Mouse (Mus musculus) lung, postnatal 0 days (tissue): Measurements from ENCODE around the gene Pfas.

Source experiments
- CTCF ChIP-seq: IDR thresholded peaks from 2 replicates; pipeline ENCODE4 v1.5.1; 2016; ENCODE audit warnings: antibody characterized with exemption, mild to moderate bottlenecking
- EP300 ChIP-seq: IDR thresholded peaks from 2 replicates; pipeline ENCODE4 v1.6.1; 2016; ENCODE audit warnings: antibody characterized with exemption, mild to moderate bottlenecking, control low read depth

DNA sequence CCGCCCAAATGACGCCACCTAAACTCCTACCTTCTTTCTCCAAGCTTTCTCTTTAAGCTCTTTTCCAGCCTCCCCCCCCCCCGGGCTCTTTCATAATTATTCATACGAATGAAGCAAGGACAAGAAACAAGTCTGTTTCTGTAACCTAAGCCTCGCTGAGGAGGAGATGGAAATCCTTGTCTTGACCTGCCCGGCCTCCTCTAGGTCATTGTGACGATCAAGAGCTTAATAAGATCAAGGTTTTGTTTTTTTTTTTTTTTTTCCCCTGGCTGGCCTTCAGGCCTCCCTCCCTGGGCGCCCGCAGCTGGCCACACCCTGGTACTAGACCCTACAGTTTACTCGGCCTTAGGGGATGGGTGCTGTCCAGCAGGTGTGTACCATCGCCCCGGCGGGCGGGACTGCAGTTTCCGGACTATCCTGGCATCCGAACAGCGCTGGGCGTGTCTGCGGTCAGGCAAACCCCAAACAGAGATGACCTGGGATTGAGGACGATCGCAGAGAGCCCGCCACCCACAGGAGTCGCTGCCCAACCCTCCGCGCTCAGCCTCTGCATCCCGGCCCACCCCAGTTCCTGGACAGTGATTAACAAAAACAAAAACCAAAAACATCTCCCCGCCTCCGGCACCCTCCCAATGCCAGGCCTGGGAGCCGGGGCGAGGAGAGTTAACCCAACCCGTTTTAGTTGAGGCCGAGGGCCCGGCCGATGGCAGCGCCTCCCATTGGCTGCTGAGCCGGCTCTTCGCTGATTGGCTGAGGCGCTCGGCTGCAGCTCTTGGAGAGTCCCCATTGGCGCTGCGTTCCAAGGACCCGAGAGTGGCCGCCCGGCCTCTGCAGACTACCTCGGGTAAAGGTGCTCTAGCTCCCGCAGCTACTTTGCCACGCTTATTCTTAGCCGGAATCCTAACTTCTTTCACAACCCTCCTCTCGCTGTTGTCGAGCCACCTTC lies 40.6 kb downstream of the Pfas start, which contains the start of gene Slc25a35:
- peak; percentile 12; the same call in 1 of the 2 replicates for TF ChIP-seq EP300
- TF ChIP-seq CTCF: peak; percentile 44
